Mouse (Mus musculus) T-cell, adult 2 months (primary cell): ENCODE measurements around the gene Emg1.

Source experiments
- DNase-seq: peaks from one replicate; pipeline ENCODE4 v3.0.0; 2022; ENCODE audit warnings: low spot score

Gene Emg1

DNA sequence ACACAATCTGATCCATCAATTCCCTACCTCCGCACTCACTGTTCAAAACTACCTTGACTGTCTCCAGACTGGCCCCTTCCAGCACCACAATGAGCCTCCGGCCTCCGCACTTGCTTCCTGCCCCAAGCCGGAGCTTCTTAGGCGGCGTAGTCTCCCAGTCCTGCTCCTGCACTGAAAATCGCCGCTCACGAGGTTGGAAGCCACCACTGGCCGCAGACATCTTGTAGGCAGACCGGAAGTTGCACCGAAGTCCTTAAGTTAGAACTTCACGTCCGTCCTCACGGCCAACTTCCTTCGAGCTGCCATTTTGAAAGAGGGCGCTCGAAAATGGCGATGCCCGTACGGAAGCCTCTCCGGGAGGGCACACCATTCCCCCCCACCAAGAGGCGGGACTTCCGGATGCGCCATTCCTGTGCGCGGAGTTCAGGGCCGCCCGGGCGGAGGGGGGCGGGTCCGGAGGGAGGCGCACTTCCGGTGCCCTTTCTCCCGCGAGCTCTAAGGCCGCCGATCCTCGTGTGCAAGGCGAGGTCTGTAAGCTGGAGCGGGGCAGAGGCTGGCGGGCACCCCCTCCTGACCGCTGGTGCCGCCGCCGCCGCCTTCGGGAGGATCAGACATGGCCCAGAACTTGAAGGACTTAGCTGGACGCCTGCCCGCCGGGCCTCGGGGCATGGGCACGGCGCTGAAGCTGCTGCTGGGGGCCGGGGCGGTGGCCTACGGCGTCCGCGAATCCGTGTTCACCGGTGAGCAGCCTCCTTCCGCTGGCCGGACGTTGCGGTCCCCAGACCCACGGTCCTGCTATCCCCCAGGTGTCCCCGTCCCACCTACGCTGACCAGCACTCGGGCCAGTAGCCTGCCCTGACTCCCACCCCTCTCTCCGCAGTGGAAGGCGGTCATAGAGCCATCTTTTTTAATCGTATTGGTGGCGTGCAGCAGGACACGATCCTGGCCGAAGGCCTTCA is at the start of gene Emg1, which contains the start of gene Phb2:
Emg1 (minus strand) TSS at position 355 of the 959 bp plus-strand sequence.
Phb2 (plus strand) TSS at position 513 of the 959 bp plus-strand sequence.
- peak; percentile 97 for DNase-seq

DNA sequence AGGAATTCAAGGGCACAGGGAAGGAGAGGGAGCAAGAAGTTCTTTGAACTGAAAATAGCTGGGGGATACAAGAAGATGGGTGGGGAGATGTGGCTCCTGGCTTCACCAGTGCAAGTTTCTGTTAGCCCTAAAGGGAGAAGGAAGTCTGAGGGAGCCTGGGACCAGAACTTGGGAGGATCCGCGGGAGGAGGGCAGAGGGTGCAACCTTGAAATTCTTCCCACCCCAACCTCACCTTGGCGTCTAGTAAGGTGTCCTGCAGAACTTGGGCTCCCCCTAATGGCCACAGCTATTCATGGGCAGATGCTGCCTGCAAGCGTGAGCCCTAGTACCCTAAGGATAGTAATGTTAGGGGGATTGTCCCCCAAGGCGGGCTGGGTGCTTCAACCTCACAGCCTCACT is 47.3 kb upstream of the Emg1 start:
- DNase-seq: peak; percentile 86

DNA sequence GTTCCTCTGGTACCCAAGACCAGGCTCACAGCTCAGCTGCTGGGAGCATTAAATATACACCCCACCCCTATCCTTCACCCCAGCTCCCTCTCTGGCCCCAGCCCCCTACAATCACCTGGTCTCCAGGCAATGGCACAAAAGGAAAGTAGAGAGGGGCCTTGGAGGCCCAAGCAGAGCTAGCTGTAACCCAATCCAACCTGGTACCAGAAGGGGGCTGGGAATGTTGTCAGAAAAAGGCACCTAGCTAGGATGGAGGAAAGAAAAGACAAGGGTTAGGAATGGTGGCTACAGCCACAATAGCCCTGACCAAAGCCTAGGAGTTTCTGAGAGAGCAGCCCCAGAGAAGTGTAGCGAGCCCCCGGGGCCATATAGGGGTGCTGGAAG is 46.9 kb upstream of the Emg1 start:
- no peak for DNase-seq

DNA sequence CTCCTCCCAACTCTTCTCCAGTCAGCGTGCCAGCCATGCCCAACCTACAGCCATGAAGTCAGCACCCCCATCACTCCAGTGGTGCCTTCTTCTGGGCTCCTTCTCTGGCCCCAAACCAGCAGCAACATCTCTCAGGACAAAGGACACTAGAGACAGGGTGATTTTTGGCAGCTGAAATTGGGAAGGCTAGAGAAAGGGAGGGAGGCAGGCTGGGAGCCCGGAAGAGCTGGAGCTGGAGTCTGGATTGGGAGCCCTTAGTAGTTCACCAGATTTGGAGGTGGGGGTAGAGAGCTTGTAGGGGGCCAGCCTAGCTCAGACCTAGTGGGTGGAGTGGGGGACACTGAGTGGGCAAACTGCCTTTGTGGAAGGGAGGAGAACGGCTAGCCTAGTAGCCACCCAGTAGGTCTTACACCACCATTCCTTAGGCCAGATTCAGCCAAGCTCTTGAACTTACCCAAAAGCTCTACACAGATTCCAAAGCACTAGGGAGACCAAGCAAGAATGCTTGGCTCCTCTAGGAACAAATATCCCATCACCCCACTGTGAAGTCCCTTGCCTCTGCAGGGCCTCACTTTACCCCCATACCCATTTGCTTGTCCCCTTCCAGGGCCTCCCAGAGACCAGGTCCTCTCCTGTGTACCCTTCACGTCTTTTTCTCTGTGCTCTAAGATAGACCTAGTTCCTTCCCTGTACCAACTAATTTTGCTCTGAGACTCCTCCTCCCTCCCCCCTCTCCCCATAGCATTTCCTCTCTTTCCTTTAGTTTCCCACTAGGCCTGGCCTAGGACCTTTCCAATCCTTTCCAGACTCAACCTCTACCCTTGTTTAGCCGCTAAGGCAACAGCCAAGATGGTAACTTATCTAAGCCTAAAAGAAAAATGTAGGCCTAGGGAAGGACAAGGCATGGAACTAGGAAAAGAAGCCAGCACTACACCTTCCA is 46.2 kb upstream of the Emg1 start:
- DNase-seq: no peak

DNA sequence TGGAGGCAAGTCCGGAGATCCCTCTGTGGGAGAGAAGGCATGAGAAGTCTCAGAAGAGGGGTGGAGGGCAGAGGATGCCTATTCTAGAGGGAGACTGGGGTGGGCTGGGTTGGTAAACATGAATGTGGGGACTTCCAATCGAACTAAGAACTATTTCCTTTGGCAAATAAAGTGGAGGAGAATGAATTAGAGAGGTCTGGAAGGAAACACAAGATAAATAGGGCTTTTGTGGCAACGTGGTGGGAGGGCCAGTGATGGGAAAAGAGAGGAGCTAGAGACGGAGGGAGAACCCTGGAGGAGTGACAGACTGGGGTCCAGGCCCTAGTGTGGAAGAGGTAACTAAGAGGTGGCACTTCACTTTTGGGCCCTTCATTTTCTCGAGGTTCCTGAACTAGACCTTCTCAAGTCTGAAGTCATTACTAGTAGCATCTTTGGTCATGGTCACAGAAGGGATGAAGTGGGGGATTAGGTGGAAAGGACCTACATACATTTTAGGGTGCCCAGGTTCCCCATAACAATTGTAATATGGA is 45.4 kb upstream of the Emg1 start:
- no peak for DNase-seq

DNA sequence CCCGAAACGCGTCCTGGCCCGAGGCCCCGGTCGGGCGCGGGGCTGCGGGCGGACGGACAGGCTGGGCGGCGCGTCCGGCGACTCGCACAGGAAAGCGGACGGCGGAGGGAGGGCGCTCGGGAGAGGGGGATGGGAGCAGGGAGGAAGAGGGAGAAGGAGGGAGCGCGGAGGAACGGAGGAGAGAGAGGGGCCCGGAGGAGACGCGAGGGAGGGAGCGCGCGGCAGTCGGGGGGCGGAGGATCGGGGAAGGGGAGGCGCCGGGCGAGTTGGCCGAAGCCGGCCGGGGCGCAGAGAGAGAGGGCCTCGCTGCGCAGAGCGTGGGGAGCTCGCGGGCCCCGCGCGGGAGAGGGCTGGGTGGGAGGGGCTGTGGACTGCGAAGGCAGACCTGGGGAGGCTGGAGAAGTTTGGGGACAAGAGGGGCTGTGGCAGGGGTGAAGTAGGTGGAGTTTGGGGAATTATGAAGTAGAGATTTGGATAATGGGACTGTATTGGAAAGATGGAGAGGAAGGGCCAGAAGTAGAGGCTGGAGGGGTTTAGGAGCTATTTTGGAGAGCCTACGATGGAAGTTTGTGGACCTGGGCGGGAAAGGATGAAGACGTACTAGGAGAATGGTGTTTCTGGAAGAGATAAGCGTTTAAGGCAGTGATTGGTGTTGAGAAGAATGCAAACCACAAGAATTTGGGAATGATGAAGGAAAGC is 44.8 kb upstream of the Emg1 start:
- DNase-seq: peak; percentile 36

DNA sequence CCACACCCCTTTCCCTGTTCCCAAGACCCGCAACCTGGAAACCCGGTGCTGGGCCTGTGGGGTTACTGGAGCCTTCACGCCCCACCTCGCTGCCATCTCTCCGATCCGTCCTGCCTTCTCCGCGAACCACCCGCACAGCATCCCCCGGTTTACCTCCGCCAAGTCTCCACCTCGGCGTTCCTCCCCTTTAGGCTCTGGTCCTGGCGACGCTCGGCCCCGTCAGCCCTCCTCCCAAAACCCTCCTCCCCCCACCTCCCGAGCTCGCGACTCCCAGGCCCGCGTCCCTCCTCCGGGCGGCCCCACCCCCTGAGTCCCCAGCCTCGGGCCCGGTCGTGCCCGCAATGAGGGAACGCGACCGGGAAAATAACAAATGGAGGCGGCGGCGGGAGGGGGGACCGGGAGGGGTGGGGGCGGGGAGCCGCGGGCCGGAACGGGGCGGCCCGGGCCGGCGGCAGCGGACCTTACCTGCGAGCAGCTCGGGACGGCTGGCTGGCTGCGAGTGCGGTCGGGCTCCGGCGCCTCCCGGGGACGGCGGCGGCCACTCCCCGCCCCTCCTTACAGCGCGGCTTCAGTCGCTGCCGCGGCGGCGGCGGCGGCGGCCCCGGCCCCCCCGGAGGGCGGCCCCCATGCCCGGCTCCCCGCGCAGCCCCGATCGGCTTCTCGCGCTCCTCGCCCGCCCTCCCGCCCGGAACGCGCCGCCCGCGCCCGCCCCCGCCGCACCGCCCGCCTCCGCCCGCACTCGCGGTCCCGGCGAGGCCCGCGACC is 44.0 kb upstream of the Emg1 start, which contains the start of the genes Gm45234 and Atn1:
Gm45234 (minus strand) TSS at position 191 of the 765 bp plus-strand sequence.
Atn1 (minus strand) TSS at position 694 of the 765 bp plus-strand sequence.
- peak; percentile 38 for DNase-seq

DNA sequence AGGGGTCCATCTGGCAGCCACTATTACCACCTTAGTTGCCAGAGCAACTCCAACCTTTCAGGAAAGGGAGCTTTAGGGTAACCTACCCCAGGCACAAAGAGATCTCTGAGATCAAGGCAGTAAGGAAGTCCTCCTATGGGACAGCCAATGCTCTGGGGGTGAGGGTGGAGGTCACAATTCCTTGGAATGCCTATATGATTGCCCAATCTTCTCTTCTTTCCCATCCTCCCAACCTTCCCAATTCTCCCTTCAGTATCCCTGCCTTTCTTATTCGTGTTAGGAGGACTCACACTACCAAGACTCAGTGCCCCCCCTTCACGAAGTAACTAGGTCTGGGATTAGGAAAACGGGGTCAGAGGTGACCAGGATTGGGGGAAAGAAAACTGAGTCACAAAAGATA is 43.3 kb upstream of the Emg1 start:
- DNase-seq: no peak

DNA sequence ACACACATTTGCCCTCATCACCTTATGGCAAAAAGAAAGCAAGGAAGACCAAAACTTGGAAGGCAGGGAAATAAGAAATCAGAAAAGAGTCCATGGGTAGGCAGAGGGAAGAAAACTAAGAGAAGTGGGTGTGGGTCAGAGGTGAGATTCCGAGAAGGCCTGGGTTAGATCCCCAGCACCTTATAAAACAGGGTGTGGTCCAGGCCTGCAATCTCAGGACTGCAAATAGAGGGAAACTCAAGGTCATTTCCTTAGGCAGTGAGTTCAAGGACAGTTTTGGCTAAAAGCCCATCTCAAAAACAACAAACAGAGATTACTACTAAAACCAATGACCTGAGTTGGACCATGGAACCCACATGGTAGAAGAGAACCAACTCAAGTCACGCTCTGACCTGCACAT is 41.9 kb upstream of the Emg1 start:
- DNase-seq: no peak

DNA sequence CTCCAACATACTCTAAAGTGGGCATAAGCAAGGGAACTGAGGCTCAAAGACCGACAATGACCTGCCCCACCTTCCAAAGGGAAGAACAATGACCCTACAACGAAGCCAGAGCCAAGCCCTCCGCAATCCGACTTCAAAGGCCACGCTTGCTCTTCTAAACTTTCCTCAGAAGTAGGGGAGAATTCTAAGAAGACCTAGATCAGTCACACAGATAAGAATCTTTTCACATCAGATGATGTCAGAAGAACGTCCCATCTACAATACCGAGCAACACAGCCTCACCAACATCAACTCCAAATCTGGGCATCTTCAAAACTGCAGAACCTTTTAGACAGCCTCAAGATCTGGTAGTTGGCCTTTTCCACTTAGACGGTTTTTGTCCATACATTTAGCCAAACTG is 38.4 kb upstream of the Emg1 start:
- DNase-seq: peak; percentile 75

DNA sequence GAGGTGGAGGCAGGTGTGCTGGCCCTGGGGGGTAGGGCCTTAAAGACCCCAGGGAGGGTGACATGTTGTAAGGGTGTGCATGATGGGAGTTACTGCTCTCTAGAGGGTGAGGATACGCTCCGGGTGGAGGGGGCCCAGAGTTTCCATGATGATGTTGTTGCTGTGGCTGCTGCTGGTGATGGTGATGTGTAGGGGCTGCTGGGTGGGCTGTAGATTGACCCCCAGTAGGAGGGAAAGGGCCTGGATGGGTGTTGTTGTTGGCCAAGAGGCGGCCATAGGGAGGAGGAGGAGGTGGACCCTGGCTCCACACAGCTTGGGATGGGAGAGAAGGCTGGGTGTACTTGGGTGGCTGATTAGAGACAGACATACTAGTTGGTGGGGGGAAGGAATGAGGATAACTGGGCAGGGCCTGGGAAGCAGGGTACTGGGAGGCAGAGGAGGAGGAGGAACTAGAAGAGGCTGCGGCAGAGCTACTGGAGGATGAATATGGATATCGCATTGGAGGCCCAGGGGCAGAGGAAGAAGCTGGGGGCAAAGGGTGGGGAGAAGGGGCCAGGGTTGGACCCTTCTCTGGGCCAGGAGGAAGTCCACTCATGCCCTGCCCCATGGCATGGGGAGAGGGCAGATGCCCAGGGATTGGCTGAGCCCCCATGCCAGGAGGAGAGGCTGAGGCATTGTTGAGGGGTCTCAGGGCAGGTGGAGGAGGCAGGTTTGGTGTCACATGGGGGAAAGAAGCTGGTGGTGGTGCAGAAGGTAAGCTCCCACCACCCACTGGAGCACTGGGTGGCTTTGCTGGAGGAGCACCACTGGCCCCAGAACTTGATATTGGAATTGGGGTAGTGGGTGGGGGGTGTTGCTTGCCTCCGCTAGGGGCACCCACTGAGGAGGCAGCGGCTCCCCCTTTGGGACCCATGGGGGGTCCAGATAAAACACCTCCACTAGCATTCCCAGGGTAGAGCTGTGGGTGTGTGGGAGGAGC is 35.0 kb upstream of the Emg1 start:
- no peak for DNase-seq

DNA sequence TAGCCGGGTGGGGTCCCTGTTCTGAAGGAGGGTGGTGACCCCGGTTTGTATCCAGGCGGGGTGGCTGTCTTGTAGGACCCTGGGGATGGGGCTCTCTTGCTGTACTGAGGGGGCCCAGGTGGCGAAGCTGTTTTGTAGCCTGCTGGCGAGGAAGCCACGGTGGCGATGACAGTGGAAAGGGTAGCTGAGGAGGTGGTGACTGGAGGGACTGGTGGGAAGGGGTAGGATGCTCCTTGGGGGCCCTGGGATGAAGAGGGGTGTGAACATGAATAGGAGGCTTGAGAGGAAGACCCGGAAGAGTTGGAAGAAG is 34.3 kb upstream of the Emg1 start:
- DNase-seq: no peak

DNA sequence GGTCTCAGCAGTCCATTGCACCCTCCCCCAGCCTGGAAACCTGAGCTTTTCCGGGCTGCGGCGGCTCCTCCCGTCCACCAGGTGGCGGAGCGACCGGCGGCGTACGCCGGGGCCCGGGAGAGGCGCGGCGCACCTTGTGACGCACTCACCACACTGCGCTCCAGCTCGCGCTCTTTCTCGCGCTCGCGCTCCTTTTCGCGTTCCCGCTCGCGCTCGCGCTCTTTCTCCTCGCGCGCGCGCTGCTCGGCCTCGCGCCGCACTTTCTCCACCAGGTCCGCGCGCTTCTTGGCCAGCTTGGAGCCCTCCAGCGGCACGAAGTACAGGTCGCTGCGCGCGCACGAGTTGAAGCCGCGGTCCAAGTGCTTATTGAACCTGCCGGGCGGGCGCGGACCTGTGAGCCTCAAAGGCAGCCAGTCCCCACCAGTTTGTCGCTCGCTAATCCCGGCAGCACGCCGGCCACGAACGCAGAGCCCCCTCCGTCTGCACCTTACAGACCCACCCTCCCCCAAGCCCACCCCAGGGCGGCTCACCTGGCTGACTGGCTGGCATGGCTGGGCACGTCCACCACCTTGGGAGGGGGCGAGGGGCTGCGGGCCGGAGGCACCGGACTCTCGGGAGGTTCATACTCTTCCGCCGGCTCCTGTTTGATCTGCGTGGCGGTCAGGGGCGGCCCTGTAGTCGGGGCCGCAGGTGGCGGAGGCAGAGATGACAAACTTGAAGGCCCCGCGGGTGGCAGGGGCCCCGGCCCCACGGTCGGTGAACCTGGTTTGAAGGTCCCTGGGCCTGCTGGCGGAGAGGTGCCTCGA is 33.7 kb upstream of the Emg1 start:
- peak; percentile 93 for DNase-seq

DNA sequence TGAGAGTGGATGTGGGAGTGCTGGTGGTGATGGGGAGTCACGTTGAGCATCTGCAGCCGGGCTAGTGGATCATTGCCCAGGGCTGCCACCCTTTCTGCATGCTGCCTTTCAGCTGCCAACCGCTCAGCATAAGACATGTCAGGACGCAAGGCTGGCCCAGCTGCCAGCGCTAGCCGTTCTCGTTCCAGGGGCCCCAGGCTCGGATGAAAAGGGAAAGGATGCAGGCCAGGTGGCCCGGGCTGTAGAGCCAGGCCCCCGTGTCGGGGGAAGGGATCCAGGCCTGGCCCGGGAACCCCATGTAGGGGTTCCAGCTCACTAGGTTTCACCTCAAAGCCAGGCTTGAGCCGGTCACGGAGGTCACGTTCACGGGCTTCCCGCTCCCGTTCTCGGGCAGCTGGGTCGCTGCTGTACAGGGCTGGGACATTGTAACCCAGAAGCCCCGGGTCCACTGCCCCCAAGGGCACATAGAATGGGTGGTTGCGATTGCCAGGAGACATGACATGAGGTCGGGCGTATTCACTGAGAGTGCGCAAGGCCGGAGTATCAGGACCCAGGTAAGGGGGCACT is 32.9 kb upstream of the Emg1 start:
- no peak for DNase-seq

DNA sequence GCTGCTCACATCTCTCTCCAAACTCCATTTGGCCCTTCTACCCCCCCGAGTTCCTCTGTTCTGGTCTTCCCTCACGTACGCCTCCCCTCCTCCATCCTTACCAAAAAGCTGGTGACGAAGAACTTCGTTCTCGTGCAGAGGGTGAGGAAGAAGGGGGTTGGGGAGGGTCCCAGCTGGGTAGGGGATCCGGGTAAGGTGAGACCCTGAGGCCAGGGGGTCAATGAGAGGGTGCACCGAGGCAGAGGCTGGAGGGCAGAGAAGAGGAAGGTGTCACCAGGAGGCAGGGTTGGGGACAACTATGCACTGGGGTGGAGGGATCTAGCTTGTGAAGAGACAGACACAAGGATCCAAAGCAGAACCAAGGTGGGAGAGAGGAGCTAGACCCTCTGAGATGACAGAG is 31.7 kb upstream of the Emg1 start:
- no peak for DNase-seq

DNA sequence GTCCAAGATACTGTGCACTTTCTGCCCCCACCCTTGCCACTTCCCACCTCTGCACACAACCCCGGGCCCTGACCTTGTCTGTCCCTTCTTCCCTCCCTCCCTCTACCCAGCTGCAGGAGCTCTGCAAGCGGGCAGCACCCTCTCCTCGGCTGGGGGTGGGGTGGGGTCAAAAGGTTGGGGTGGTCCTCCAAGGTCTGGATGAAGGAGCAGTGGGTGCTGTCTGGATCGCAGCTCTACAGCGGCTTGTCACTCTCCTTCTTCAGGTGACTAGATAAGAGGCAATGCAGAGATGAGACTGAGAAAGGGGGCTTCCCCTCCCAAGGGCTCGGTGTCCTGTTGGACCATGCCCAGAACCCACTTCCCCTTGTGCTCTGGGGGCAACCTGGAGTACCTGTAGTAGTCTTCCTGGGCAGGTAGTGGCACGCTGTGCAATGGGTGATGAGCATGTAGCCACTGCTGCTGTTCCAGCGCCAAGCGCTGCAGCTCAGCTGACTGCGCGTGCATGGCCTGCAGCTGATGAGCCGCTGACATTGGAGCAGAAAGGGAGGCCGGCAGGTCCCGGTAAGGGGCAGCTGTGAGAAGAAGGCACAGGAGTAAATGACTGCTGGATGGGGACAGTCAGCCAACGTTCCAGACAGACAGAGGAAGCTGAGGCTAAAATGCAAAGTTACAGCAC is 31.0 kb upstream of the Emg1 start:
- DNase-seq: no peak

DNA sequence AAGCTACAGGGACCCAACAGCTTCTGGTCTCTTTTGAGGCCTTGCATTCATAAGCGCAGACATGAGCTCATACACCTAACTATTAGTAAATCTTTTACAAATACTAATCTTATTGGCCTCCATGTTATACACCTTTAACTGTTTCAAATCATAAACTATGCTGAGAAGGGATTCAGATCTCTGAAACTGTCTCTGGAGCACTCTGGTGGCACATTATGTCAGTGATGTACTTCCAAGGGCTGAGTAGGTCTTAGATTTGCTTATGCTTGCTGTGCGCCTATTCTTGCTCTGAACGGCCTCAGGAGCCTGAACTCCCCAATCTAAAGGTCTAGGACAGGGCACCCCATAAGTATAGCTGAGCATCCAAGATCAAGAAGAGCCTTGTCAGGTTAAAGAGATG is 29.9 kb upstream of the Emg1 start:
- no peak for DNase-seq
